Mouse (Mus musculus) forebrain, embryonic 13.5 days (tissue): ENCODE measurements around the gene Dlgap1. TPM values are rescaled to one million over a fixed set of nuclear protein-coding genes. Genes with fewer than 3 reads are reported as not detected.

Experiments used
- ATAC-seq: fragments of 200-750 bp; cut with Nextera tagmentation; 2 replicates; pipeline ENCODE4 v1.8.0; 2017
- H3K27ac ChIP-seq: fragments of 300-500 bp; sonication (generic); 2 replicates; pipeline ENCODE4 v1.5.1; 2015; ENCODE audit warnings: inconsistent platforms, mild to moderate bottlenecking, moderate library complexity
- H3K27me3 ChIP-seq: fragments of 300-500 bp; sonication (generic); 2 replicates; pipeline ENCODE4 v1.6.1; 2015; ENCODE audit warnings: mild to moderate bottlenecking, inconsistent platforms
- H3K36me3 ChIP-seq: fragments of 300-500 bp; sonication (generic); 2 replicates; pipeline ENCODE4 v1.6.1; 2015; ENCODE audit warnings: mild to moderate bottlenecking, inconsistent platforms; ENCODE audit not compliant: poor library complexity, severe bottlenecking
- H3K4me1 ChIP-seq: fragments of 300-500 bp; sonication (generic); 2 replicates; pipeline ENCODE4 v1.6.1; 2015; ENCODE audit warnings: inconsistent platforms
- H3K4me2 ChIP-seq: fragments of 300-500 bp; sonication (generic); 2 replicates; pipeline ENCODE4 v1.6.1; 2015; ENCODE audit warnings: inconsistent platforms, mild to moderate bottlenecking, moderate library complexity
- H3K4me3 ChIP-seq: fragments of 300-500 bp; sonication (generic); 2 replicates; pipeline ENCODE4 v1.5.1; 2015; ENCODE audit warnings: mild to moderate bottlenecking, inconsistent platforms
- H3K9ac ChIP-seq: fragments of 300-500 bp; sonication (generic); 2 replicates; pipeline ENCODE4 v1.6.1; 2015; ENCODE audit warnings: mild to moderate bottlenecking, inconsistent platforms
- H3K9me3 ChIP-seq: fragments of 300-500 bp; sonication (generic); replicated peaks from 2 replicates; pipeline ENCODE4 v1.6.1; 2016; ENCODE audit warnings: inconsistent platforms
- WGBS: fragments of 180-500 bp; shearing (Covaris S2); methylation state at CpG from one replicate; pipeline ENCODE4 v1.1.7; 2015; 5-methylcytosine and 5-hydroxymethylcytosine counted together
- polyA plus RNA-seq: library from polyadenylated mRNA; unstranded; fragments of >200 nt; fragmentation: Nextera tagmentation; extraction: Ambion mirVana; gene quantifications from 2 replicates; pipeline ENCODE4 v1.2.1, GENCODE M21; 2015

The Dlgap1 gene
- polyA plus RNA-seq, 1 experiment from 2014 or later, result 9.3 TPM

- Histone ChIP-seq H3K9ac (peak overlapping the region; percentile 81), H3K4me1 (peaks cover 71% of the 10 kb centered on the region), H3K27me3 (peaks cover 22% of the 10 kb centered on the region), H3K9me3 (no peaks in the 10 kb centered on the region), H3K27ac (peak overlapping the region; percentile 89), H3K4me2 (peak overlapping the region; percentile 98), H3K36me3 (0 out of 2 replicates have a peak, but pooled peaks cover 3% of the 10 kb centered on the region), H3K4me3 (peak overlapping the region; percentile 69)
- ATAC-seq, result 0 out of 2 replicates have a peak, but pooled peaks have one; percentile 1
- under 1% methylated on average over 23 of the region's 23 CpGs for WGBS
Measured at GRCm38 (mm10) chr17:70848511-70849398, 879.9 kb downstream of the Dlgap1 start.

GRCm38 (mm10) chr17:70849399-70850232, 880.7 kb downstream of the Dlgap1 start:
- H3K27ac ChIP-seq, result peak overlapping the region; percentile 89
- no peaks in the 10 kb centered on the region for H3K9me3 ChIP-seq
- no peak for ATAC-seq
- H3K36me3 ChIP-seq, result 0 out of 2 replicates have a peak, but pooled peaks cover 3% of the 10 kb centered on the region
- H3K27me3 ChIP-seq, result peaks cover 30% of the 10 kb centered on the region
- peak overlapping the region; percentile 69 for H3K4me3 ChIP-seq
- H3K4me1 ChIP-seq, result peaks cover 75% of the 10 kb centered on the region
- H3K9ac ChIP-seq, result peak overlapping the region; percentile 81
- WGBS, result under 1% methylated on average over 33 of the region's 33 CpGs
- H3K4me2 ChIP-seq, result peak overlapping the region; percentile 98

GRCm38 (mm10) chr17:70850233-70850995, 881.5 kb downstream of the Dlgap1 start:
- H3K4me2 ChIP-seq, result peak overlapping the region; percentile 98
- H3K27ac ChIP-seq, result peak overlapping the region; percentile 89
- H3K36me3 ChIP-seq, result no peaks in the 10 kb centered on the region
- H3K9ac ChIP-seq, result peak overlapping the region; percentile 81
- H3K27me3 ChIP-seq, result peaks cover 30% of the 10 kb centered on the region
- WGBS, result under 1% methylated on average over 40 of the region's 40 CpGs
- ATAC-seq, result peak; percentile 19; the same call in 1 of the 2 replicates
- peak overlapping the region; percentile 69 for H3K4me3 ChIP-seq
- no peaks in the 10 kb centered on the region for H3K9me3 ChIP-seq
- H3K4me1 ChIP-seq, result peaks cover 67% of the 10 kb centered on the region

GRCm38 (mm10) chr17:70850996-70851991, 882.4 kb downstream of the Dlgap1 start:
- peaks cover 58% of the 10 kb centered on the region for H3K4me1 ChIP-seq
- no peaks in the 10 kb centered on the region for H3K9me3 ChIP-seq
- H3K4me2 ChIP-seq, result peak overlapping the region; percentile 98
- peak overlapping the region; percentile 69 for H3K4me3 ChIP-seq
- H3K27me3 ChIP-seq, result peaks cover 26% of the 10 kb centered on the region
- peak overlapping the region; percentile 89 for H3K27ac ChIP-seq
- H3K36me3 ChIP-seq, result no peaks in the 10 kb centered on the region
- peak overlapping the region; percentile 81 for H3K9ac ChIP-seq
- under 1% methylated on average over 46 of the region's 54 CpGs for WGBS
- ATAC-seq, result peak; percentile 63

- Histone ChIP-seq H3K4me3 (peak overlapping the region; percentile 69), H3K27me3 (peaks cover 24% of the 10 kb centered on the region), H3K4me2 (peak overlapping the region; percentile 98), H3K4me1 (peaks cover 53% of the 10 kb centered on the region), H3K9me3 (no peaks in the 10 kb centered on the region), H3K27ac (peak overlapping the region; percentile 78; the same call in 1 of the 2 replicates), H3K36me3 (no peaks in the 10 kb centered on the region), H3K9ac (peak overlapping the region; percentile 81)
- under 1% methylated on average over 29 of the region's 29 CpGs for WGBS
- no peak for ATAC-seq
Measured at GRCm38 (mm10) chr17:70852011-70852685, 883.3 kb downstream of the Dlgap1 start.

GRCm38 (mm10) chr17:70852686-70853386, 884.0 kb downstream of the Dlgap1 start:
- no peaks in the 10 kb centered on the region for H3K9me3 ChIP-seq
- ATAC-seq, result peak; percentile 57
- WGBS, result under 1% methylated on average over 51 of the region's 51 CpGs
- peak overlapping the region; percentile 78 for H3K27ac ChIP-seq
- H3K4me3 ChIP-seq, result peak overlapping the region; percentile 69
- H3K4me1 ChIP-seq, result peaks cover 50% of the 10 kb centered on the region
- peak overlapping the region; percentile 98 for H3K4me2 ChIP-seq
- H3K27me3 ChIP-seq, result peaks cover 24% of the 10 kb centered on the region
- peak overlapping the region; percentile 81 for H3K9ac ChIP-seq
- H3K36me3 ChIP-seq, result no peaks in the 10 kb centered on the region

- Histone ChIP-seq H3K4me3 (peak within 1 kb of the TSS; percentile 69), H3K36me3 (no peaks in the 10 kb centered on the region), H3K27me3 (peaks cover 20% of the 10 kb centered on the region), H3K4me2 (peak within 1 kb of the TSS; percentile 98), H3K27ac (peak within 1 kb of the TSS; percentile 78), H3K4me1 (peaks cover 45% of the 10 kb centered on the region), H3K9me3 (no peaks in the 10 kb centered on the region), H3K9ac (peak within 1 kb of the TSS; percentile 81)
- under 1% methylated on average over 29 of the region's 29 CpGs for WGBS
- ATAC-seq, result peak; percentile 15; the same call in 1 of the 2 replicates
Measured at GRCm38 (mm10) chr17:70853436-70853905, 884.6 kb downstream of the Dlgap1 start, which contains the start of gene Tgif1. TSS of gene Tgif1 (minus strand) at chr17:70853546.

- H3K9ac ChIP-seq, result 0 out of 2 replicates have a peak overlapping the region, but pooled peaks have one; percentile 81
- H3K27ac ChIP-seq, result no peak overlapping the region
- peaks cover 40% of the 10 kb centered on the region for H3K4me1 ChIP-seq
- no peaks in the 10 kb centered on the region for H3K9me3 ChIP-seq
- peak overlapping the region; percentile 69 for H3K4me3 ChIP-seq
- H3K27me3 ChIP-seq, result peaks cover 15% of the 10 kb centered on the region; the same call in 1 of the 2 replicates
- no peaks in the 10 kb centered on the region for H3K36me3 ChIP-seq
- peak overlapping the region; percentile 98 for H3K4me2 ChIP-seq
- ATAC-seq, result no peak
- 20% methylated on average over 6 of the region's 6 CpGs for WGBS
Measured at GRCm38 (mm10) chr17:70854021-70854420, 885.1 kb downstream of the Dlgap1 start.

- H3K27me3 ChIP-seq, result 0 out of 2 replicates have a peak, but pooled peaks cover 10% of the 10 kb centered on the region
- no peaks in the 10 kb centered on the region for H3K9me3 ChIP-seq
- peaks cover 12% of the 10 kb centered on the region; the same call in 1 of the 2 replicates for H3K4me1 ChIP-seq
- WGBS, result 48% methylated on average over 12 of the region's 12 CpGs
- no peak overlapping the region for H3K4me2 ChIP-seq
- no peak for ATAC-seq
- no peak overlapping the region for H3K9ac ChIP-seq
- H3K36me3 ChIP-seq, result no peaks in the 10 kb centered on the region
- H3K27ac ChIP-seq, result no peak overlapping the region
- no peak overlapping the region for H3K4me3 ChIP-seq
Measured at GRCm38 (mm10) chr17:70856871-70857415, 888.1 kb downstream of the Dlgap1 start.
